Mouse (Mus musculus) stomach, embryonic 16.5 days (tissue): ENCODE results near the gene Plvap. TPM values are rescaled to one million over a fixed set of nuclear protein-coding genes. Genes with fewer than 3 reads are reported as not detected.

Experiments
- ATAC-seq: fragments of 200-750 bp; cut with Nextera tagmentation; 2 replicates; pipeline ENCODE4 v1.8.0; 2017; ENCODE audit warnings: moderate number of reproducible peaks, moderate TSS enrichment; ENCODE audit not compliant: insufficient read depth, low FRiP score
- H3K27ac ChIP-seq: fragments of 300-500 bp; sonication (generic); 2 replicates; pipeline ENCODE4 v1.5.1; 2014; ENCODE audit warnings: low read length
- H3K27me3 ChIP-seq: fragments of 300-500 bp; sonication (generic); 2 replicates; pipeline ENCODE4 v1.6.1; 2014; ENCODE audit warnings: low read length, control low read depth, mixed read lengths; ENCODE audit not compliant: control insufficient read depth, insufficient read depth
- H3K36me3 ChIP-seq: fragments of 300-500 bp; sonication (generic); 2 replicates; pipeline ENCODE4 v1.6.1; 2014; ENCODE audit warnings: low read length; ENCODE audit not compliant: control insufficient read depth, insufficient read depth
- H3K4me1 ChIP-seq: fragments of 300-500 bp; sonication (generic); 2 replicates; pipeline ENCODE4 v1.6.1; 2014; ENCODE audit warnings: low read length, control low read depth, mixed read lengths; ENCODE audit not compliant: control insufficient read depth, insufficient read depth
- H3K4me2 ChIP-seq: fragments of 300-500 bp; sonication (generic); 2 replicates; pipeline ENCODE4 v1.6.1; 2014; ENCODE audit warnings: low read depth, low read length, mixed read lengths
- H3K4me3 ChIP-seq: fragments of 300-500 bp; sonication (generic); replicated peaks from 2 replicates; pipeline ENCODE4 v1.5.1; 2014; ENCODE audit warnings: mild to moderate bottlenecking, low read length
- H3K9ac ChIP-seq: fragments of 300-500 bp; sonication (generic); 2 replicates; pipeline ENCODE4 v1.6.1; 2014; ENCODE audit warnings: low read length
- H3K9me3 ChIP-seq: fragments of 300-500 bp; sonication (generic); replicated peaks from 2 replicates; pipeline ENCODE4 v1.6.1; 2016; ENCODE audit warnings: low read length, control low read depth; ENCODE audit not compliant: control insufficient read depth
- WGBS: fragments of 180-500 bp; shearing (Covaris S2); extraction: QIAGEN DNeasy Blood & Tissue Kit; methylation state at CpG from one replicate; pipeline ENCODE4 v1.1.7; 2014; 5-methylcytosine and 5-hydroxymethylcytosine counted together
- polyA plus RNA-seq: library from polyadenylated mRNA; unstranded; fragments of >200 nt; fragmentation: Nextera tagmentation; extraction: Ambion mirVana; gene quantifications from 2 replicates; pipeline ENCODE4 v1.2.1, GENCODE M21; 2015

Plvap gene
- polyA plus RNA-seq, 1 experiment from 2014 or later = 81.8 TPM

DNA sequence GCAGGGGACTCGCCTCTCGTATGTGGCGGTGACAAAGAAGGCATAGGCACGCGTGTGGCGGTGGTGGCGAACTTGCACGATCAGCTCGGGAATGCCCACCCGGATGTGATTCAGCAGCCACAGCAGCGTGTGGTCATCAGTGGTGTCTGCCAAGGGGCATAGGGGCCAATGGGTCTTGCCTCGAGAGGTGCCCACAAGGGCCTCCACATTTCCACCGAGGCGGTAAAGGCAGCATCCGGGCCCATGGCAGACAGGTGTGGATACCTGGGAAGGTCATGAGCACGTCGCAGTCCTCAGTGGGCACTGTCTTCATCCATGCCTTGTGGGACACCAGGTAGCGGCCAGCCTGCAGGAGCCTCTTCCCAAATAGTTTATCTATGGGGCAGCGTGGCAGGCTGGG is 26.8 kb downstream of the Plvap start:
- H3K4me1 ChIP-seq = peaks cover 22% of the 10 kb centered on the region
- no peaks in the 10 kb centered on the region for H3K36me3 ChIP-seq
- ATAC-seq = no peak
- H3K9me3 ChIP-seq = no peaks in the 10 kb centered on the region
- H3K27ac ChIP-seq = no peak overlapping the region
- 96% methylated on average over 19 of the region's 19 CpGs for WGBS
- H3K4me2 ChIP-seq = peak overlapping the region; percentile 89; the same call in 1 of the 2 replicates
- H3K27me3 ChIP-seq = no peaks in the 10 kb centered on the region
- H3K4me3 ChIP-seq = no peak overlapping the region
- 0 out of 2 replicates have a peak overlapping the region, but pooled peaks have one; percentile 92 for H3K9ac ChIP-seq

DNA sequence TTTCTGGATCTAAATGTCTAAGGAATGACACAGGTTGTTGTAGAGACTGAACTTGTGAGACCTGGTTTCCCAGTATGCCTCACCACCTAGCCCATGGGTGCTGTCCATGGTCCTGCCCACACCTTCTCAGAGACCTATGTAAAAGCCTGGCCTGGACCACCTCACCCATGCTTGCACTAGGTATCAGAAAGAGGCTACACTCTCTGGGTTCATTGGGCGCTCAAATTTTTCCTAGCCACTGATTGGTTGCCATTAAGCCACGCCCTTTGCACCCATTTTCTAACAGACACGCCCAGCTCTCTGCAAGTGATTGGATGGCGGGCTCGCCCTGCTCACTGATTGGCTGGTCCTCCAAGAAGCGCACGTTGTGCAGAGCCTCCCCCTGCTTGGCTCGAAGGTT is 27.6 kb downstream of the Plvap start:
- Histone ChIP-seq H3K9me3 (no peaks in the 10 kb centered on the region), H3K4me1 (peaks cover 14% of the 10 kb centered on the region), H3K9ac (no peak overlapping the region), H3K4me2 (no peak overlapping the region), H3K27ac (no peak overlapping the region), H3K4me3 (no peak overlapping the region), H3K27me3 (no peaks in the 10 kb centered on the region), H3K36me3 (no peaks in the 10 kb centered on the region)
- 50% methylated on average over 8 of the region's 8 CpGs for WGBS
- no peak for ATAC-seq

DNA sequence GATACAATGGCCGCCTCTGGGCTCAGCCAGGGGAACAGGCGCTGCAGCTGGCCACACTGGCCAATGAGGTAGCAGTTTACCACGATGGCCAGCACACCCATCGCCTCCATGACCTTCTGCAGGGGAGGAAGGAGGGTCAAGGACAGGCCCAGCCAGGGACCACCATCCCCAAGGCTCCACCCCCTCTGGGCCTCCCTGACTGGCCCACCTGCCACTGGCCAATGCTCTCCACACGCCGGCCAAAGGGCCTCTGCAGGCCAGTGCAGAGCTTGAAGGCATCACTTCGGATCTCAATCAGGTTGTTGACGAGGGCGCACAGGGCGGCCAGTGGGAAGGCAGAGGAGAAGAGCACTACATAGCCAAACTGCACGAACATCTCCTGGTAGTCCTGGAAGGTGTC is 32.6 kb downstream of the Plvap start:
- H3K4me1 ChIP-seq = peaks cover 4% of the 10 kb centered on the region
- H3K27ac ChIP-seq = no peak overlapping the region
- no peaks in the 10 kb centered on the region for H3K9me3 ChIP-seq
- H3K4me3 ChIP-seq = no peak overlapping the region
- H3K36me3 ChIP-seq = no peaks in the 10 kb centered on the region
- no peak for ATAC-seq
- no peaks in the 10 kb centered on the region for H3K27me3 ChIP-seq
- H3K4me2 ChIP-seq = no peak overlapping the region
- 86% methylated on average over 11 of the region's 11 CpGs for WGBS
- no peak overlapping the region for H3K9ac ChIP-seq

DNA sequence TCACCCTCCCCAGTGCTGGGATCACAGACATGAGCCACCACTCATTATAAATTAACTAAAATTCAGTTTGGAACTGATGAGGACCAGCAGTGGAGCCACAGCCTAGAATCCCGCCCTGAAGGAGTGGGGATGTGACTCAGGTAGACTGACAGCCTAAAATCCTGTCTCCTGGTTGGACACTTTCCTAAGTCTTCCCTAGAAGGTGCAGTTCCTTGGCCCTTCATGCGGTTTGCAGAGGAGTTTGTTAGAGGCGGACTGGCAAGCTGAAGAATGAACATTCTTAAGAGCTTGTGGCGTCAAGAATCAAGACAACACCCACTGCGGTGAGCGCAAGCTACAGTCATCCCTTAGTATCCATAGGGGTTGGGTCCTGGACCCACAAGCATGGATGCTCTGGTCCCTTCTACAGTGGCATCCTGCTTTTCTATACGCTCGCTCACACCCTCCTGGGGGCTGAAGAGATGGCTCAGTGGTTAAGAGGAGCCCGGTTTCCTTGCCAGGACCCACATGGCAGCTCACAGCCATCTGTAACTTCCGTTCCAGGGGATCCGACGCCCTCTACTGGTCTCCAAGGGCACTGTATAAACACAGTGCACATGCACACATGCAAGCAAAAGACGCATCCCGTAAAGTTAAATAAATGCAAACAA is 34.2 kb downstream of the Plvap start:
- peak overlapping the region; percentile 62 for H3K4me3 ChIP-seq
- H3K36me3 ChIP-seq = no peaks in the 10 kb centered on the region
- peaks cover 4% of the 10 kb centered on the region for H3K4me1 ChIP-seq
- WGBS = 55% methylated on average over 14 of the region's 14 CpGs
- no peak overlapping the region for H3K27ac ChIP-seq
- ATAC-seq = no peak
- peak overlapping the region; percentile 84 for H3K9ac ChIP-seq
- no peaks in the 10 kb centered on the region for H3K9me3 ChIP-seq
- peak overlapping the region; percentile 83 for H3K4me2 ChIP-seq
- H3K27me3 ChIP-seq = no peaks in the 10 kb centered on the region

DNA sequence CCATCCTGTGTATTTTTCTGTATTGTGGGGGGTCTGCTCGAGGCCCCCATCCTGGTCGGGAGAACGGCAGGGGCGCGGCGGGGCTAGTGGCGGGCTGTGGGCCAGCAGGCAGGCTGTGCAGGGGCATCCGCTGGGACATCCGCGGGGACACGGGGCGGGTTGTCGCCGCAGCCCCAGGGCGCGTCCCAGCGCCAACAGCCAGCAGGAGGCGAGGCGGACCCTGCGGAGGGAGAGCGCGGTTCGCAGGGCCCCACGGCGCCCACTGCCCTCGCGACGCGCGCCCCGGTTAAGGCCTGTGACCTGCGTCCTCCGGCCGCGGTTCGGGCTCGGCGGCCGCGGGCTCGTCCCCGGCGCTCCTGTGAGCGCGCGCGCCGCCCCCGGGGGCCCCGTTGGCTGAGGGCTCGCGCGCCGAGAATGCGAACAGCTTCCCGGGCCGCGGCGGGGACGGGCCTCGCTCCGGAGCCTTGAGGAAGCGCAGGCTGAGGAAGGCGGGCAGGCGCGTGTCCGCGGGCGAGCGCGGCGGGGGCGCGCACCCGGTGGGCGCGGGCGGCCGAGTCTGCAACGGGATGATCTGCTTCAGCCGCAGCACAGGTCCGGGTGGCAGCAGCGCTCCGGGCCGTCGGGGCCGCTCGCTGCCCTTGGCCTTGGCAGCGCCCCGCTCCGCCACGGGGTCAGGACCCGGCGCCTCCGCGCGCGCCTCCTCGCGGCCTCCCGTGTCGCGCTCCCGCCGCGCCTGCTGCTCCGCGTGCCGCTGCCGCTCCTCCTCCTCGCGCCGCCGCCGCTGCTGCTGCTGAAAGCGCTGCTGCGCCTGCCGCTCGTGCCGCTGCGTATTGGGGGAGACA is 35.2 kb downstream of the Plvap start:
- H3K36me3 ChIP-seq = no peaks in the 10 kb centered on the region
- H3K4me2 ChIP-seq = peak overlapping the region; percentile 83
- under 1% methylated on average over 115 of the region's 121 CpGs for WGBS
- peak overlapping the region; percentile 77 for H3K27ac ChIP-seq
- no peaks in the 10 kb centered on the region for H3K27me3 ChIP-seq
- ATAC-seq = peak; percentile 82
- H3K9me3 ChIP-seq = no peaks in the 10 kb centered on the region
- peak overlapping the region; percentile 62 for H3K4me3 ChIP-seq
- H3K4me1 ChIP-seq = peaks cover 4% of the 10 kb centered on the region
- H3K9ac ChIP-seq = peak overlapping the region; percentile 84

DNA sequence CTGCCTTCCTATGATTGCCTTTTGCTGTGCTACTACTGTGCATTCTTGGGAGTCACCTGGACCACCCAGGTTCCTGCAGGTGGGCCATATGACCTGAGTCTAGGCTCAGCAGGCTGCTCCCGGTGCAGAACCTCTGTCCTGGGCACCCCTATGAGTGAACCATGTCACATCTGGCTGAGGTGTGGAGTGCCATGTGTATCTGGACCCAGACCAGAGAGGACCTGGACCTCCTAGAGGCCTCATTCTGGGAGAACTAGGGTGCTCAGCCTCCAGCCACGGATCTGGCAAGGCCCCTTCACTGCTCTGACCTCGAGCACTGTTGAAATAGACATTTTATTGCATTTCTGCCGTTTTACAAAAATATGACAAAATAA is 35.9 kb downstream of the Plvap start:
- Histone ChIP-seq H3K27me3 (no peaks in the 10 kb centered on the region), H3K27ac (peak overlapping the region; percentile 77; the same call in 1 of the 2 replicates), H3K4me1 (peaks cover 4% of the 10 kb centered on the region), H3K9me3 (no peaks in the 10 kb centered on the region), H3K4me2 (peak overlapping the region; percentile 83), H3K4me3 (peak overlapping the region; percentile 62), H3K9ac (peak overlapping the region; percentile 84), H3K36me3 (no peaks in the 10 kb centered on the region)
- no peak for ATAC-seq
- 21% methylated on average over 4 of the region's 4 CpGs for WGBS

DNA sequence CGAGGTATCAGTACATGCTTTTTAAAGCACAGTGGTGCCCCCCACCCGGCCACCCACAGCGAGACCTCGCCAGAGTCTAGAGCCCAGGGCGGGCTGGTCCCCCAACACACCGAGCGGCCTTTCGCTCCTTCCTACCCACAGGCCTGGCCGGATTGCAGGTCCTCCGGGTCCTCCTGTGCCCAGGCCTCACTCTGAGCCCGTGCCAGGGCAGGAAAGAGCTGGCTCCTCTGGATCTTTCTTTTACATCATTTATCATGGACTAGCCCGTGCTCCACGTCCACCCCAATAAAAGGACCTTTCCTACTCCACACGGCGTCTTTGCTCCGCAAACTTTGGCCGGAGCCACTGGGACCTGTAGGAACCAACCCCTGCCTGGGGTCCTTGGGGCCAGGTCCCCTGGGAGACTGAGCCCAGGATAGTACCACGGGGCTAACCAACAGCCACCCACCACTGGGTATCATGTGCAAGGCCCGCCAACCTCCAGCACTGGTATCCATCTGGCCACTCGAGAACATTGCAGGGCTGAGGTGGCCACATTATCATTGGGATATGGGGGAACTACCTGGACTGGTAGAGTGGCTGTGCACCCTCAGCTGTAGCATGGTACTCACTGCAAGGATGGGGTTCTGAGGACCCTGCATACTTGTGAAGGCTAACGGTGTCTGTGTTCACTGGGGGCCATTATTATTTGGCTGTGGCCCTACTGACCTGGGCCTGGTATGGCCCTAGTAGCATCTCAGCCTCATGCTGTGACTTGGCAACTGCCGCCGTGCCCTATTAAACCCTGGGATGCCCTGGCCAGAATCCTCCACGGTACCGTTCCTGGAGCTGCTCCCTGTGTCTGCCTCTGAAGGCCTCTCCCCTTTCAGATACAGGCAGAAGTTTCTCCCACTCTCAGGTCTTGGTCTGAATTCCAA is 36.5 kb downstream of the Plvap start:
- no peaks in the 10 kb centered on the region for H3K27me3 ChIP-seq
- WGBS = 89% methylated on average over 25 of the region's 25 CpGs
- ATAC-seq = no peak
- H3K36me3 ChIP-seq = no peaks in the 10 kb centered on the region
- no peaks in the 10 kb centered on the region for H3K9me3 ChIP-seq
- peaks cover 10% of the 10 kb centered on the region for H3K4me1 ChIP-seq
- H3K4me2 ChIP-seq = no peak overlapping the region
- no peak overlapping the region for H3K27ac ChIP-seq
- H3K4me3 ChIP-seq = no peak overlapping the region
- H3K9ac ChIP-seq = peak overlapping the region; percentile 84; the same call in 1 of the 2 replicates

DNA sequence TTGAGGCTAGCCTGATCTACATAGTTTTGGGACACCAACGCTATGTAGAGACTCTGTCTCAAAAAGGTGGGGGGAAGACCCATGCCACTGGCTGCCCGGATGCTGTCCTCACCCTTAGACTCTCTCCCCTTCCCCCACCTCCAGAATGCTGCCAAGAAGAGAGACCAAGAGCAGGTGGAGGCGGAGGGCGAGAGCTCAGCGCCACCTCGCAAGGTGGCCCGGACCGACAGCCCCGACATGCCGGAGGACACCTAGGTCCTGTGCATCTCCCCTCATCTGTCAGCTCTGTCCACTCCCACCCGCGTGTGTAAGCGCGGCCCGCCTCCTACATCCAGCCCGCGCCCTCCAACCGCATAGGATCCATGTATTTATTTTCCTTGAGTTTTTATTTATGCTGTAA is 37.2 kb downstream of the Plvap start:
- Histone ChIP-seq H3K36me3 (no peaks in the 10 kb centered on the region), H3K9me3 (no peaks in the 10 kb centered on the region), H3K27me3 (no peaks in the 10 kb centered on the region), H3K4me2 (no peak overlapping the region), H3K9ac (no peak overlapping the region), H3K4me1 (peaks cover 15% of the 10 kb centered on the region), H3K4me3 (no peak overlapping the region), H3K27ac (no peak overlapping the region)
- ATAC-seq = no peak
- WGBS = 95% methylated on average over 18 of the region's 18 CpGs
